ENCODE assay signal across 13 mouse cellular contexts in genomic region chr5:24986204-24986940, GRCm38 (mm10).
DNase-seq lines count a peak whose midpoint lies in the region; ATAC-seq and TF ChIP-seq lines count a peak whose summit lies in the region.
"Had no signal": no experiment of that assay in that cellular context is flagged by ENCODE, and none has a peak within 500 bp of the region (broad histone marks: within the 10 kb centered on the region; RNA-seq: fewer than 3 reads in every experiment).

No protein-coding gene starts in this region.

- no peaks in the 10 kb centered on the region for H3K27me3 ChIP-seq in forebrain, embryonic 12.5 days
- H3K27me3 ChIP-seq in forebrain, embryonic 11.5 days (ENCODE audit: control insufficient read depth, insufficient read depth, low read length): no peaks in the 10 kb centered on the region
- no peaks in the 10 kb centered on the region for H3K27me3 ChIP-seq in intestine, embryonic 14.5 days (replicated peaks; ENCODE audit: control insufficient read depth, insufficient read depth, low read length)
- no peaks in the 10 kb centered on the region for H3K27me3 ChIP-seq in intestine, embryonic 16.5 days (replicated peaks; ENCODE audit: control insufficient read depth, insufficient read depth, low read length)
- no peaks in the 10 kb centered on the region for H3K27me3 ChIP-seq in intestine, postnatal 0 days (replicated peaks; ENCODE audit: control insufficient read depth, insufficient read depth, low read length)
- H3K27me3 ChIP-seq: lung, embryonic 15.5 days had no signal

- WGBS in forebrain, embryonic 12.5 days: 47% methylated on average over 9 of the region's 9 CpGs
- WGBS in forebrain, embryonic 11.5 days: 49% methylated on average over 9 of the region's 9 CpGs
- 53% methylated on average over 9 of the region's 9 CpGs for WGBS in intestine, embryonic 14.5 days
- 66% methylated on average over 9 of the region's 9 CpGs for WGBS in intestine, embryonic 16.5 days
- 66% methylated on average over 9 of the region's 9 CpGs for WGBS in intestine, postnatal 0 days

- H3K4me2 ChIP-seq in forebrain, embryonic 12.5 days: peak overlapping the region; percentile 24; the same call in 1 of the 2 replicates
- H3K4me2 ChIP-seq in forebrain, embryonic 11.5 days (ENCODE audit: low read depth, low read length, severe bottlenecking): no peak overlapping the region
- peak overlapping the region; percentile 14; the same call in 1 of the 2 replicates for H3K4me2 ChIP-seq in intestine, embryonic 14.5 days (ENCODE audit: low read length)
- no peak overlapping the region for H3K4me2 ChIP-seq in intestine, embryonic 16.5 days (ENCODE audit: low read depth, low read length)
- no peak overlapping the region for H3K4me2 ChIP-seq in intestine, postnatal 0 days (replicated peaks; ENCODE audit: low read depth)
- H3K4me2 ChIP-seq: lung, embryonic 15.5 days had no signal

- H3K4me3 ChIP-seq in forebrain, embryonic 12.5 days (replicated peaks): no peak overlapping the region; the same call in 1 of the 2 replicates
- H3K4me3 ChIP-seq in forebrain, embryonic 11.5 days (ENCODE audit: low read depth, low read length): no peak overlapping the region
- H3K4me3 ChIP-seq in intestine, embryonic 14.5 days (ENCODE audit: low read depth, low read length): no peak overlapping the region
- H3K4me3 ChIP-seq in intestine, embryonic 16.5 days (ENCODE audit: low read length): no peak overlapping the region
- H3K4me3 ChIP-seq in intestine, postnatal 0 days (ENCODE audit: low read depth, low read length): no peak overlapping the region
- H3K4me3 ChIP-seq: lung, embryonic 15.5 days; myocyte had no signal

- no peaks in the 10 kb centered on the region for H3K36me3 ChIP-seq in forebrain, embryonic 12.5 days (replicated peaks)
- no peaks in the 10 kb centered on the region for H3K36me3 ChIP-seq in forebrain, embryonic 11.5 days (ENCODE audit: control insufficient read depth, insufficient read depth, low read length)
- H3K36me3 ChIP-seq in intestine, embryonic 14.5 days (ENCODE audit: control insufficient read depth, insufficient read depth, low read length): no peaks in the 10 kb centered on the region
- H3K36me3 ChIP-seq in intestine, embryonic 16.5 days (ENCODE audit: control insufficient read depth, insufficient read depth, low read length): no peaks in the 10 kb centered on the region
- 0 out of 2 replicates have a peak, but pooled peaks cover 2% of the 10 kb centered on the region for H3K36me3 ChIP-seq in intestine, postnatal 0 days (ENCODE audit: control insufficient read depth, insufficient read depth)
- H3K36me3 ChIP-seq: lung, embryonic 15.5 days had no signal

- TF ChIP-seq CTCF in intestine, postnatal 0 days (IDR thresholded peaks at IDR 0.05; ENCODE audit: low read depth): peak; percentile 23; the same call in 1 of the 2 replicates

- DNase-seq in forebrain, embryonic 11.5 days (ENCODE audit: low spot score): no peak
- DNase-seq in intestine, embryonic 14.5 days (ENCODE audit: low spot score): no peak
- peak; percentile 28 to 35 for DNase-seq in cerebellum, postnatal 10 days
- DNase-seq in embryo, embryonic 11 days: no peak
- DNase-seq: adrenal gland, postnatal 14 days; B cell, adult 2 months; gastrocnemius, postnatal 25 days had no signal

- peaks cover 7% of the 10 kb centered on the region for H3K4me1 ChIP-seq in forebrain, embryonic 12.5 days
- peaks cover 3% of the 10 kb centered on the region; the same call in 1 of the 2 replicates for H3K4me1 ChIP-seq in forebrain, embryonic 11.5 days (replicated peaks; ENCODE audit: control insufficient read depth, insufficient read depth, low read length)
- peaks cover 12% of the 10 kb centered on the region; the same call in 1 of the 2 replicates for H3K4me1 ChIP-seq in intestine, embryonic 14.5 days (replicated peaks; ENCODE audit: control insufficient read depth, insufficient read depth, low read length)
- H3K4me1 ChIP-seq in intestine, embryonic 16.5 days (ENCODE audit: control insufficient read depth, insufficient read depth, low read length): peaks cover 25% of the 10 kb centered on the region
- H3K4me1 ChIP-seq in intestine, postnatal 0 days (replicated peaks; ENCODE audit: control insufficient read depth, insufficient read depth, low read length): peaks cover 14% of the 10 kb centered on the region; the same call in 1 of the 2 replicates

- H3K9ac ChIP-seq in forebrain, embryonic 12.5 days: no peak overlapping the region
- H3K9ac ChIP-seq in forebrain, embryonic 11.5 days (ENCODE audit: low read length): no peak overlapping the region
- no peak overlapping the region for H3K9ac ChIP-seq in intestine, embryonic 14.5 days (ENCODE audit: low read length)
- no peak overlapping the region for H3K9ac ChIP-seq in intestine, embryonic 16.5 days (ENCODE audit: low read depth, low read length)
- H3K9ac ChIP-seq in intestine, postnatal 0 days (ENCODE audit: low read depth, low read length): no peak overlapping the region
- H3K9ac ChIP-seq: lung, embryonic 15.5 days had no signal

- peak overlapping the region; percentile 82 for H3K27ac ChIP-seq in forebrain, embryonic 12.5 days
- no peak overlapping the region for H3K27ac ChIP-seq in forebrain, embryonic 11.5 days (ENCODE audit: low read depth, low read length)
- H3K27ac ChIP-seq in intestine, embryonic 14.5 days (ENCODE audit: low read depth): peak overlapping the region; percentile 43; the same call in 1 of the 2 replicates
- no peak overlapping the region for H3K27ac ChIP-seq in intestine, embryonic 16.5 days (ENCODE audit: low read length)
- no peak overlapping the region for H3K27ac ChIP-seq in intestine, postnatal 0 days (ENCODE audit: low read depth, low read length)

- no peaks in the 10 kb centered on the region for H3K9me3 ChIP-seq in forebrain, embryonic 12.5 days
- H3K9me3 ChIP-seq in forebrain, embryonic 11.5 days (ENCODE audit: control insufficient read depth, low read length): no peaks in the 10 kb centered on the region
- H3K9me3 ChIP-seq in intestine, embryonic 14.5 days (ENCODE audit: control insufficient read depth, low read length): no peaks in the 10 kb centered on the region
- no peaks in the 10 kb centered on the region for H3K9me3 ChIP-seq in intestine, embryonic 16.5 days (ENCODE audit: control insufficient read depth, low read length)
- H3K9me3 ChIP-seq in intestine, postnatal 0 days (ENCODE audit: control insufficient read depth): no peaks in the 10 kb centered on the region
- H3K9me3 ChIP-seq: lung, embryonic 15.5 days had no signal

- peak; percentile 18; the same call in 1 of the 2 replicates for ATAC-seq in forebrain, embryonic 12.5 days (ENCODE audit: low FRiP score)
- ATAC-seq in forebrain, embryonic 11.5 days (replicated peaks; ENCODE audit: low FRiP score): no peak
- ATAC-seq in intestine, embryonic 14.5 days (replicated peaks; ENCODE audit: low FRiP score, low TSS enrichment, low read depth): no peak
- ATAC-seq in intestine, embryonic 16.5 days: no peak
- no peak for ATAC-seq in intestine, postnatal 0 days
- ATAC-seq in monocyte, adult 5-6 weeks (replicated peaks; ENCODE audit: insufficient number of reproducible peaks, low FRiP score, low TSS enrichment, poor library complexity, severe bottlenecking): no peak

Comparison
In these comparisons a context has a peak if more than half of its experiments do, and no peak if none do; other contexts are left out.
1. H3K27ac ChIP-seq: peak in forebrain, embryonic 12.5 days (single experiment) and intestine, embryonic 14.5 days (single experiment); none in forebrain, embryonic 11.5 days (single experiment), intestine, embryonic 16.5 days (single experiment) and intestine, postnatal 0 days (single experiment).
2. H3K4me2 ChIP-seq: peak in forebrain, embryonic 12.5 days (single experiment) and intestine, embryonic 14.5 days (single experiment); none in forebrain, embryonic 11.5 days (single experiment), intestine, embryonic 16.5 days (single experiment) and intestine, postnatal 0 days (single experiment).
3. DNase-seq: peak in cerebellum, postnatal 10 days (2 of 2); none in forebrain, embryonic 11.5 days (single experiment), intestine, embryonic 14.5 days (single experiment) and embryo, embryonic 11 days (single experiment).